9 mouse cellular contexts compared by ENCODE assay signal in genomic region chr6:49213581-49214085, GRCm38 (mm10). TPM values are rescaled to one million over a fixed set of nuclear protein-coding genes. Genes with fewer than 3 reads are reported as not detected.
DNase-seq lines count a peak whose midpoint lies in the region; ATAC-seq and TF ChIP-seq lines count a peak whose summit lies in the region.
"Had no signal": no experiment of that assay in that cellular context is flagged by ENCODE, and none has a peak within 500 bp of the region (broad histone marks: within the 10 kb centered on the region; RNA-seq: fewer than 3 reads in every experiment).

No protein-coding gene starts in this region.

- no peaks in the 10 kb centered on the region for H3K36me3 ChIP-seq in heart, adult 2 months (ENCODE audit: control insufficient read depth, insufficient read depth, low read length)
- H3K36me3 ChIP-seq in forebrain, embryonic 13.5 days (ENCODE audit: poor library complexity, severe bottlenecking), result peaks cover 9% of the 10 kb centered on the region; the same call in 1 of the 2 replicates
- H3K36me3 ChIP-seq in intestine, embryonic 15.5 days, result no peaks in the 10 kb centered on the region
- H3K36me3 ChIP-seq in stomach, postnatal 0 days (ENCODE audit: control insufficient read depth, insufficient read depth, low read length), result no peaks in the 10 kb centered on the region

- intact Hi-C loops in heart, adult 2 months (cut with DNase I), result no loop called here
- intact Hi-C loops in heart, postnatal 25 days (cut with DNase I), result loop anchor here (2.0 kb wide), 1 partner anchor 141 kb away; the partner anchor contains the start of gene Malsu1

- peak in 1 of 2 experiments; percentile 34 for DNase-seq in heart, adult 2 months
- no peak for DNase-seq in heart, postnatal 25 days (ENCODE audit: low spot score)
- peak; percentile 56 for DNase-seq in Muller cell, postnatal 12 days (ENCODE audit: inconsistent ontology term)
- peak; percentile 56 to 70 for DNase-seq in lung, postnatal 4 days
- peak; percentile 61 for DNase-seq in stomach, postnatal 0 days (ENCODE audit: low spot score)
- DNase-seq in layer of hippocampus, adult 9-11 months, result no peak

- H3K4me1 ChIP-seq in heart, adult 2 months (ENCODE audit: control insufficient read depth, insufficient read depth, low read length), result peaks cover 1% of the 10 kb centered on the region
- peaks cover 47% of the 10 kb centered on the region for H3K4me1 ChIP-seq in forebrain, embryonic 13.5 days
- H3K4me1 ChIP-seq in intestine, embryonic 15.5 days (replicated peaks), result peaks cover 30% of the 10 kb centered on the region
- H3K4me1 ChIP-seq in stomach, postnatal 0 days (replicated peaks; ENCODE audit: control insufficient read depth, insufficient read depth), result peaks cover 3% of the 10 kb centered on the region

- H3K79me2 ChIP-seq in heart, adult 2 months (replicated peaks; ENCODE audit: control insufficient read depth, insufficient read depth, low read length), result no peaks in the 10 kb centered on the region

- no peak for TF ChIP-seq CTCF in heart, adult 2 months (IDR thresholded peaks at IDR 0.05)
- no peak for TF ChIP-seq CTCF in stomach, postnatal 0 days (IDR thresholded peaks at IDR 0.05; ENCODE audit: low read depth)

- no peak for ATAC-seq in forebrain, embryonic 13.5 days
- no peak for ATAC-seq in intestine, embryonic 15.5 days
- ATAC-seq in stomach, postnatal 0 days (ENCODE audit: low FRiP score, low TSS enrichment), result peak; percentile 17; the same call in 1 of the 2 replicates

- H3K9ac ChIP-seq in heart, adult 2 months (ENCODE audit: low read depth, low read length), result peak overlapping the region; percentile 60
- peak overlapping the region; percentile 98 for H3K9ac ChIP-seq in forebrain, embryonic 13.5 days
- peak overlapping the region; percentile 96 for H3K9ac ChIP-seq in intestine, embryonic 15.5 days
- H3K9ac ChIP-seq in stomach, postnatal 0 days (ENCODE audit: low read length), result peak overlapping the region; percentile 92

- no peak overlapping the region for H3K27ac ChIP-seq in heart, adult 2 months
- H3K27ac ChIP-seq in forebrain, embryonic 13.5 days, result peak overlapping the region; percentile 98
- peak overlapping the region; percentile 98 for H3K27ac ChIP-seq in intestine, embryonic 15.5 days
- peak overlapping the region; percentile 92 for H3K27ac ChIP-seq in stomach, postnatal 0 days (replicated peaks)

- no peaks in the 10 kb centered on the region for H3K9me3 ChIP-seq in forebrain, embryonic 13.5 days (replicated peaks)
- no peaks in the 10 kb centered on the region for H3K9me3 ChIP-seq in intestine, embryonic 15.5 days
- H3K9me3 ChIP-seq in stomach, postnatal 0 days (ENCODE audit: control insufficient read depth, low read length), result no peaks in the 10 kb centered on the region

- peak overlapping the region; percentile 94 for H3K4me2 ChIP-seq in forebrain, embryonic 13.5 days
- peak overlapping the region; percentile 82 for H3K4me2 ChIP-seq in intestine, embryonic 15.5 days (replicated peaks)
- H3K4me2 ChIP-seq in stomach, postnatal 0 days (replicated peaks; ENCODE audit: low read depth), result peak overlapping the region; percentile 93

- H3K4me3 ChIP-seq in heart, adult 2 months, result peak overlapping the region; percentile 42
- H3K4me3 ChIP-seq in forebrain, embryonic 13.5 days, result peak overlapping the region; percentile 95
- peak overlapping the region; percentile 94 for H3K4me3 ChIP-seq in intestine, embryonic 15.5 days (replicated peaks)
- peak overlapping the region; percentile 84 for H3K4me3 ChIP-seq in stomach, postnatal 0 days (ENCODE audit: low read depth, low read length)

- peaks cover 35% of the 10 kb centered on the region for H3K27me3 ChIP-seq in heart, adult 2 months (ENCODE audit: control insufficient read depth, insufficient read depth, low read length)
- H3K27me3 ChIP-seq in forebrain, embryonic 13.5 days, result no peaks in the 10 kb centered on the region
- no peaks in the 10 kb centered on the region for H3K27me3 ChIP-seq in intestine, embryonic 15.5 days (replicated peaks)
- no peaks in the 10 kb centered on the region for H3K27me3 ChIP-seq in stomach, postnatal 0 days (ENCODE audit: control insufficient read depth, insufficient read depth, low read length)

- no peak for TF ChIP-seq POLR2A in heart, adult 2 months (IDR thresholded peaks at IDR 0.05; ENCODE audit: insufficient read depth, low read depth, low read length)

- TF ChIP-seq EP300 in heart, adult 2 months (IDR thresholded peaks at IDR 0.05; ENCODE audit: insufficient read depth, low read depth, low read length), result no peak
- no peak for TF ChIP-seq EP300 in stomach, postnatal 0 days (optimal IDR thresholded peaks at IDR 0.05)

- 3% methylated on average over 49 of the region's 50 CpGs for WGBS in heart, adult 2 months
- 0% methylated on average over 36 of the region's 50 CpGs for WGBS in forebrain, embryonic 13.5 days
- WGBS in intestine, embryonic 15.5 days, result under 1% methylated on average over 44 of the region's 50 CpGs
- WGBS in stomach, postnatal 0 days, result 2% methylated on average over 42 of the region's 50 CpGs

RNA-seq across cellular contexts. Expression of gene Igf2bp3, which starts 1.1 kb away (rescaled TPM):
- not detected for total RNA-seq in heart, adult 2 months (2021)
- polyA plus RNA-seq in heart, adult 2 months (2012; rRNA removed), result not detected in 2 replicates
- under 1 TPM; 0.34 to 0.36 TPM for total RNA-seq in heart, postnatal 25 days (2021)
- polyA plus RNA-seq in forebrain, embryonic 13.5 days (2015; fragmentation: Nextera tagmentation; extraction: Ambion mirVana), result 55.2 and 56.9 TPM in 2 replicates
- polyA plus RNA-seq in intestine, embryonic 15.5 days (2015; fragmentation: Nextera tagmentation; extraction: Ambion mirVana), result 83.1 and 96.8 TPM in 2 replicates
- polyA plus RNA-seq in stomach, postnatal 0 days (2015; fragmentation: Nextera tagmentation; extraction: Ambion mirVana), result 40.7 and 43.6 TPM in 2 replicates
- total RNA-seq: layer of hippocampus, postnatal 36 days had no signal

RNA-seq across cellular contexts. Expression of gene Tra2a, which starts 50.2 kb away (rescaled TPM):
- total RNA-seq in heart, adult 2 months (2021), result 10 to 100 TPM; 23.1 to 26.4 TPM
- polyA plus RNA-seq in heart, adult 2 months (2012; rRNA removed), result 21.0 and 38.4 TPM in 2 replicates
- 10 to 100 TPM; 24.8 to 34.4 TPM for total RNA-seq in heart, postnatal 25 days (2021)
- 164 and 177 TPM in 2 replicates for polyA plus RNA-seq in forebrain, embryonic 13.5 days (2015; fragmentation: Nextera tagmentation; extraction: Ambion mirVana)
- polyA plus RNA-seq in intestine, embryonic 15.5 days (2015; fragmentation: Nextera tagmentation; extraction: Ambion mirVana), result 81.4 and 82.9 TPM in 2 replicates
- polyA plus RNA-seq in stomach, postnatal 0 days (2015; fragmentation: Nextera tagmentation; extraction: Ambion mirVana), result 34.6 and 35.4 TPM in 2 replicates

Comparison
In these comparisons a context has a peak if more than half of its experiments do, and no peak if none do; other contexts are left out.
1. DNase-seq: peak in Muller cell, postnatal 12 days (single experiment), lung, postnatal 4 days (2 of 2) and stomach, postnatal 0 days (single experiment); none in heart, postnatal 25 days (single experiment) and layer of hippocampus, adult 9-11 months (single experiment).
2. H3K4me3 ChIP-seq: peak in every context shown above with its lines; median percentile 95 in forebrain, embryonic 13.5 days; 94 in intestine, embryonic 15.5 days; 84 in stomach, postnatal 0 days; 42 in heart, adult 2 months.
3. RNA of gene Igf2bp3, which starts 1.1 kb away (polyA plus RNA-seq): 83.1 to 96.8 TPM in intestine, embryonic 15.5 days, 55.2 to 56.9 TPM in forebrain, embryonic 13.5 days and 40.7 to 43.6 TPM in stomach, postnatal 0 days; not detected in heart, adult 2 months; every median in the first group is over 10 times any median in the second.
4. Peak in every context shown above with its lines, with median percentiles within 50 percentile points of each other: H3K9ac ChIP-seq and H3K4me2 ChIP-seq.